Mouse (Mus musculus) C2C12 (cell line): ENCODE measurements at regions not wholly inside any gene's neighbourhood (a gene's known extent, or its start where the extent isn't known, plus 50 kb on each side); places are given as distances from the start of the nearest gene placed in this dataset.

Experiments
- H3K27me3 ChIP-seq: one replicate; pipeline ENCODE4 v1.6.1; 2011; ENCODE audit not compliant: control insufficient read depth, insufficient read depth, insufficient read length
- H3K36me3 ChIP-seq: one replicate; pipeline ENCODE4 v1.6.1; 2011; ENCODE audit not compliant: control insufficient read depth, insufficient read depth
- H3K4me3 ChIP-seq: one replicate; pipeline ENCODE4 v1.5.1; 2011; ENCODE audit warnings: mild to moderate bottlenecking, control low read depth; ENCODE audit not compliant: poor library complexity, insufficient read depth, severe bottlenecking
- H3K79me2 ChIP-seq: one replicate; pipeline ENCODE4 v1.6.1; 2011; ENCODE audit not compliant: control insufficient read depth, insufficient read depth
- H3K79me3 ChIP-seq: one replicate; pipeline ENCODE4 v1.6.1; 2011; ENCODE audit warnings: low read depth, control low read depth
- H3ac ChIP-seq: one replicate; pipeline ENCODE3; 2011; ENCODE audit warnings: low read depth; ENCODE audit not compliant: control insufficient read depth, insufficient read length
- CEBPB ChIP-seq: IDR thresholded peaks from one replicate; pipeline ENCODE4 v1.6.1; 2011; ENCODE audit warnings: low read depth, mild to moderate bottlenecking, control low read depth, moderate library complexity
- CTCF ChIP-seq: IDR thresholded peaks from one replicate; pipeline ENCODE4 v1.5.1; 2011; ENCODE audit not compliant: control insufficient read depth, insufficient read depth, insufficient read length
- FOSL1 ChIP-seq: IDR thresholded peaks from one replicate; pipeline ENCODE4 v1.8.0; 2011; ENCODE audit warnings: mild to moderate bottlenecking, low read length; ENCODE audit not compliant: poor library complexity, insufficient read depth, severe bottlenecking
- MAX ChIP-seq: IDR thresholded peaks from one replicate; pipeline ENCODE4 v1.6.1; 2011; ENCODE audit warnings: mild to moderate bottlenecking, control low read depth
- MYOD1 ChIP-seq: IDR thresholded peaks from one replicate; pipeline ENCODE4 v1.6.1; 2011; ENCODE audit warnings: low read depth; ENCODE audit not compliant: control insufficient read depth, insufficient read length
- MYOG ChIP-seq: IDR thresholded peaks from one replicate; pipeline ENCODE4 v1.6.1; 2011; ENCODE audit not compliant: control insufficient read depth, insufficient read length; ENCODE audit errors: extremely low read depth
- USF1 ChIP-seq: IDR thresholded peaks from one replicate; pipeline ENCODE4 v1.6.1; 2011; ENCODE audit warnings: low read depth, mild to moderate bottlenecking, control low read depth, moderate library complexity

GRCm38 (mm10) chr16:78197252-78197896 lies 103.9 kb upstream of the Cxadr start:
- Histone ChIP-seq H3K4me3 (no peak overlapping the region), H3K79me2 (no peaks in the 10 kb centered on the region), H3ac (no peak overlapping the region), H3K27me3 (no peaks in the 10 kb centered on the region), H3K79me3 (no peaks in the 10 kb centered on the region), H3K36me3 (no peaks in the 10 kb centered on the region)
- no peak for TF ChIP-seq FOSL1
- no peak for TF ChIP-seq CEBPB
- no peak for TF ChIP-seq MYOG
- TF ChIP-seq USF1: no peak
- TF ChIP-seq MYOD1: no peak
- TF ChIP-seq MAX: no peak
- no peak for TF ChIP-seq CTCF

DNA sequence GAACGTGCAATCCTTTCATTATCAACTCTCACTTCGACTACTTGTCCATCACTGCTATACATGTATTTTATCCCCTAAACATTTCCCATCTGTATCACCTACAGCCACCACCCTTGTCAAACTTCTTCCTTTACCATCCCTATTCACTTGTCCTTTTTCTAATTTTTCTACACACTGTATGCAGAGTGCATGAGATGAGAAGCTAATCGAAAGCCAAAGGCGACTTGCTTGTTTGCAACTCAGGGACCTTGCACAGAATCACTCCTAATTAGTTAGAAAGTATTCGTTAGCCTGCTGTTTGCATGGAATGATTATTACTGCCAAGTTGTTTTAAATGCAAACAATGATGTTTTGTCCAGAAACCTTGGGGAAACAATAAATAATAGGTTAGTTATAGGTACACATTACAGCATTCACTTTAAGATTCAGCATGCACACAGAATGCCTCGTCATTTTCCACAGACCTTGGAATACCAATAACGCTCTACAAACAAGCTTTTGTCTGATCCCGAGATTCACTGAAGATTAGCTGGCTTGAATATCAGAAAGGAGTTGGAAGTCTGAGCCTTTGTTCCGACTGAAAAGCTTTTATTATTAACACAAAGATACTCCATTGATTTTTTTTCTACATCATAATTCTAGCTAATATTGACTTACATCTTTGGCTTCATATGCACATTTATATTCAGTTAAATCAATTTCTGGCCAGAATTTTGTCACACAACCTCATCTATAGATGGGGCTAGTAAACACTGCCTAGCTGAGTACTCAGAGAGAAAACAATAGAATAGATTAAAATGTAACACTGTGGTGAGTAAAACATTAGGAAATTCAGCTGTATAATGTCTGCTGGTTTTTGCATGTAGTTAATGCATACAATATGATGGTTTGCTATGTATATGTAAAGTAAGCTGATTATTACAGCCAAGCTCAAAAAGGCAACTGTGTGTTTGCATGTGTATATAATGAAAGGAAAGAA lies 130.4 kb upstream of the Cxadr start:
- Histone ChIP-seq H3K27me3 (no peaks in the 10 kb centered on the region), H3ac (no peak overlapping the region), H3K79me3 (no peaks in the 10 kb centered on the region), H3K79me2 (no peaks in the 10 kb centered on the region), H3K4me3 (no peak overlapping the region), H3K36me3 (no peaks in the 10 kb centered on the region)
- TF ChIP-seq CTCF (no peak), MYOD1 (no peak), MYOG (no peak), FOSL1 (no peak), MAX (no peak), USF1 (no peak), CEBPB (no peak)

DNA sequence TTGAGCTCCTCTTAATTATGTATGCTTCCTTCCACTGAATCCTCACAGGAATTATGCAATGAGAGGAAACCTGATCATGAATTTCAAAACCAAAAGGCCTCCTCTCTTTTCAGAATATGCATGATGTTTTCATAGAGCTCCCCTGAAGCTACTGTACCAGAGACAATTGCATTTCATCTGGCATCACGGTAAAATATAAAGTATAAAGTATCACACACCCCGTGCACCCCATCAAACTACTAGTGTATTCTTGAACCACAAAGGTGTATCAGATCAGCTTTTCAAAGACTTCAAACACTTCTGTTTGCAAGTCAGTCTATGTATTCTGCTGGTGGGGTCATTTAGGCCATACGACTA lies 144.4 kb upstream of the Cxadr start:
- no peak for TF ChIP-seq CTCF
- no peak for TF ChIP-seq USF1
- no peak for TF ChIP-seq MYOD1
- no peak for TF ChIP-seq CEBPB
- no peak for TF ChIP-seq MAX
- TF ChIP-seq MYOG: no peak
- TF ChIP-seq FOSL1: no peak

DNA sequence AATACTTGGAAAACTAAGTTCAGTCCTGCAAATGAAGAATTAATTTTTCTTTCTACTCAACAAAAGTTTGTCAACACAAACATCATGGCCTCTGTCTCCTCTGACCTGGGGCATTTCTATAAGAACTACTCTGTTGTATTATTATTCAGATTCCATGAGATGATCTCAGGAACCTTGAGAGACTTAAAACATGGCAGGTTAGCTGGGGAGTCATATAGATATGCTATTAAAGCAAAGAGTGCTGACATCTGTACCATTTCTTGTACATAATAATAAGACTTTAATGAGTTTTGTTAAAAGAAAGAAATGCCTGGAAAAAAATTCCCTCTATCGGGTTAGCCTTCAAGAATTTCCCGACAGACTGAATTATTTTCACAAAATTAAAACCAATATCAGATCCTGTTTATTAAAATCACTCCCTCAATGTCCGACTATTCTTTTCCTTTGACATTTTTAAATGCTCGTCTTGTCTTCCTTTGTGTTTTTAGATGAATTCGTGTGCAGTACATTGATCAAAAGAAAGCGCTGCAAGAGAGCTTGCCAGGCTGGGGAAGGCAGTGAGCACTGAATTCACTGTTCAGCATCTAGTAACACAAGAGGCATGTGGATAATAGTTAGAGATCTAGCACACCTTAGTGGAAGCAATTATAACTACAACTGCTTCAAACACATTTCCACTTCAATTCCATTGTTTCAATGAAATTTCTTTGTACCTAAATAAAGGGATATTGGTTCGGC lies 145.0 kb upstream of the Cxadr start:
- Histone ChIP-seq H3ac (no peak overlapping the region), H3K27me3 (no peaks in the 10 kb centered on the region), H3K79me3 (no peaks in the 10 kb centered on the region), H3K4me3 (no peak overlapping the region), H3K36me3 (no peaks in the 10 kb centered on the region), H3K79me2 (no peaks in the 10 kb centered on the region)
- no peak for TF ChIP-seq USF1

More for the DNA sequence above, 144.4 kb upstream of the Cxadr start:
- Histone ChIP-seq H3K79me2 (no peaks in the 10 kb centered on the region), H3K36me3 (no peaks in the 10 kb centered on the region), H3K79me3 (no peaks in the 10 kb centered on the region), H3ac (no peak overlapping the region), H3K4me3 (no peak overlapping the region), H3K27me3 (no peaks in the 10 kb centered on the region)

GRCm38 (mm10) chr16:78153899-78154605 lies 147.2 kb upstream of the Cxadr start:
- Histone ChIP-seq H3K4me3 (no peak overlapping the region), H3K27me3 (no peaks in the 10 kb centered on the region), H3ac (no peak overlapping the region), H3K79me2 (no peaks in the 10 kb centered on the region), H3K79me3 (no peaks in the 10 kb centered on the region), H3K36me3 (no peaks in the 10 kb centered on the region)
- TF ChIP-seq CEBPB: no peak
- no peak for TF ChIP-seq FOSL1
- TF ChIP-seq MYOD1: no peak
- TF ChIP-seq MYOG: no peak
- TF ChIP-seq USF1: no peak
